Mouse (Mus musculus) MEL (cell line): ENCODE measurements around the gene Hist1h2bh.

ENCODE experiments used
- CTCF ChIP-seq, 3 experiments: IDR thresholded peaks in 2 of 3; conservative IDR thresholded peaks in 1 of 3; 2 replicates each; pipeline ENCODE4 v1.5.1; 2011 to 2012; ENCODE audit warnings: low read length in 3 of 3, low read depth in 2 of 3, mild to moderate bottlenecking in 2 of 3, improper control_type of control experiment in 1 of 3, inconsistent platforms in 1 of 3, mixed read lengths in 1 of 3, moderate library complexity in 1 of 3; ENCODE audit not compliant: control insufficient read depth in 1 of 3, insufficient read depth in 1 of 3, poor library complexity in 1 of 3, severe bottlenecking in 1 of 3
- MAZ ChIP-seq: IDR thresholded peaks from 2 replicates; pipeline ENCODE4 v1.6.1; 2012; ENCODE audit warnings: low read depth, mild to moderate bottlenecking, inconsistent platforms, low read length, improper control_type of control experiment
- POLR2AphosphoS2 ChIP-seq: IDR thresholded peaks from 2 replicates; pipeline ENCODE4 v1.6.1; 2011; ENCODE audit warnings: low read length, improper control_type of control experiment
- POLR2AphosphoS5 ChIP-seq: IDR thresholded peaks from 2 replicates; pipeline ENCODE4 v1.6.1; 2012; ENCODE audit warnings: low read depth, borderline replicate concordance, mild to moderate bottlenecking, inconsistent platforms, low read length, moderate library complexity, mixed read lengths
- RCOR1 ChIP-seq: IDR thresholded peaks from 2 replicates; pipeline ENCODE4 v1.6.1; 2012; ENCODE audit warnings: low read depth, mild to moderate bottlenecking, inconsistent platforms, low read length, improper control_type of control experiment
- ZC3H11A ChIP-seq: IDR thresholded peaks from 2 replicates; pipeline ENCODE4 v1.6.1; 2012; ENCODE audit warnings: low read depth, mild to moderate bottlenecking, inconsistent platforms, low read length, improper control_type of control experiment
- ZMIZ1 ChIP-seq: IDR thresholded peaks from 2 replicates; pipeline ENCODE4 v1.6.1; 2012; ENCODE audit warnings: low read depth, mild to moderate bottlenecking, inconsistent platforms, low read length, improper control_type of control experiment, moderate library complexity

GRCm38 (mm10) chr13:23503797-23504196, 39.4 kb downstream of the Hist1h2bh start:
- no peak for TF ChIP-seq POLR2AphosphoS2
- TF ChIP-seq POLR2AphosphoS5, result no peak
- TF ChIP-seq ZC3H11A, result no peak
- TF ChIP-seq RCOR1, result no peak
- TF ChIP-seq CTCF (IDR thresholded peaks at IDR 0.05 in 2 of 3, conservative IDR thresholded peaks at IDR 0.05 in 1 of 3; ENCODE audit: control insufficient read depth in 1 of 3, insufficient read depth in 1 of 3, low read depth in 2 of 3, low read length in 3 of 3, poor library complexity in 1 of 3, severe bottlenecking in 1 of 3), result no peak
- TF ChIP-seq ZMIZ1, result no peak
- no peak for TF ChIP-seq MAZ
